Mouse (Mus musculus) adrenal gland (tissue): ENCODE measurements at regions not wholly inside any gene's neighbourhood (a gene's known extent, or its start where the extent isn't known, plus 50 kb on each side); places are given as distances from the start of the nearest gene placed in this dataset.

Source experiments
- intact Hi-C: fragments of 180-260 bp; cut with DNase I; formaldehyde crosslinking; loops from one replicate; pipeline ENCODE4 v1.15.1; 2025

DNA sequence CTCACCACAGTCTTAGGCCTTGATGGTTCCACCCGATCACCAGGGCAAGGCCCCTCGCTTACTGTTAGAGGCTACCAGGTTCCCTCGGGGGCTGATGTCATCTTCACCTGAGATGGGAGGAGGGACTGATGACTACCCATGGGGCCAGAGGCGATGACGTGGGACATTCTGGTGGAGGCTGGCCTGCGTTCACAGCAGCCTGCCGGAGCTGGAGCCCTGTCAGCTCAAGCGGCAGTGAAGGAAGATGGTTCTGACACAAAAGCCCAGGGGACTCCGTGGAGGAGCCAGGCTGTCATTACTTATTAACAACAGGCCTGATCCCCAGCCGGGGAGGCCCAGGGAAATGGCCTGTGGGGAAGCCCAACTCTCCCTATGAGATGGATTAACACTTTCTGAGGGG, 121.3 kb upstream of the Atp6ap2 start:
- intact Hi-C loops: no loop called here

GRCm38 (mm10) chrX:12466897-12467296, 120.7 kb upstream of the Atp6ap2 start:
- intact Hi-C loops: no loop called here

GRCm38 (mm10) chrX:12467528-12468179, 119.9 kb upstream of the Atp6ap2 start:
- intact Hi-C loops: no loop called here

DNA sequence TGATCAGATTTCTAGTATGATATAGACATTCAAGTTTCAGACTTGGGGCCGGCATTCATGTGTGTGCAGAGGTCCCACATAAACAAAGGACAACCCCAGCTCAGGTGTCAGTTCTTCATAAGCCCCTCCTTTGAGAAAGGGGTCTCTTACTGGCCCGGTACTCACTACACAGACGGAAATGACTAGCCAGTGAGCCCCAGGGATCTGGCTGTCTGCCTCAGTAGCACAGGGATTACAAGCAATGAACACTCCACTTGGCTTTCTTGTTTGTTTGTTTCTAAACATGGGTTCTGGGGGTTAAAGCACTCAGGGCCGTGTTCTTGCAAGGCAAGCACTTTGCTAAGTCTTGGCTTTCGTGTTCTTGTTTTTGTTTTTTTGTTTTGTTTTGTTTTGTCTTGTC, 115.3 kb upstream of the Atp6ap2 start:
- intact Hi-C loops: no loop called here

DNA sequence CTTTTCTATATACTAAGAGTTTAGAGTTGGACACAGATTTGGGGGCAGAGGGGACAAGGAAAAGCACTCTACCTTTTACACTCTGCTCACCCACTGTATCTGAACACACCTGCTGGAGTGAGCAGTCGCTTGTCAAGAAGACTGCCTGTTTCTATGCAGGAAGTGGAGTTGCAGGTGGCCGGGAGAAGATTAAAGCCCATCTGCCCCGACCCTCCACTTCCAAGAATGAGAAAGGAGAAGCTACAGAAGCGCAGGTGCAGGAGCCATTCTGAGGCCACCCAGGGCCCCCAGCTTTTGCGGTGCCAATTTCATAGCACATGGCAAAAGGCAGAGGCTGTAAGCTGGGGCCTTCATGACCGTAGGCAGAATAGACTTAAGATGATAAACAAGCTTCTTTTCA, 108.4 kb upstream of the Atp6ap2 start:
- intact Hi-C loops: no loop called here

DNA sequence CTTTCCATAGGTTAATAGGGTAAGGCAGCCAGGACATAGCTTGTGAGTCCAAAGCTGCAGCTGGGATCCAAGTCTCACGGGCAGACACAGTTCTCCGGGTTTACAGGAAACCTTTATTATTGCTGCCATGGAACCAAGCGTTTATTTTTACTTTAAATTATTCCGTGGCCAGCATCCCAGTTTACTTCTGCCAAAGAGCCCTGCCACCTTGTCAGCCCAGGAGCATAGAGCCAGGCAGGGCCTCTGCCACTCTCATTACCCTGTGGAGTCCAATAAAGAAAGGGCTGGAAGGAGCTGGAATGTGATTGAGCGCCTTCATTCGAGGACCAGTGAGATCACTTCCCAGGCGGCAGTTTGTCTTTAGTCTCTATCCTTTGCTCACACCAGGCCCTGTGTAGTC, 96.6 kb upstream of the Atp6ap2 start:
- intact Hi-C loops: no loop called here

GRCm38 (mm10) chrX:12493216-12493615, 94.4 kb upstream of the Atp6ap2 start:
- intact Hi-C loops: no loop called here

DNA sequence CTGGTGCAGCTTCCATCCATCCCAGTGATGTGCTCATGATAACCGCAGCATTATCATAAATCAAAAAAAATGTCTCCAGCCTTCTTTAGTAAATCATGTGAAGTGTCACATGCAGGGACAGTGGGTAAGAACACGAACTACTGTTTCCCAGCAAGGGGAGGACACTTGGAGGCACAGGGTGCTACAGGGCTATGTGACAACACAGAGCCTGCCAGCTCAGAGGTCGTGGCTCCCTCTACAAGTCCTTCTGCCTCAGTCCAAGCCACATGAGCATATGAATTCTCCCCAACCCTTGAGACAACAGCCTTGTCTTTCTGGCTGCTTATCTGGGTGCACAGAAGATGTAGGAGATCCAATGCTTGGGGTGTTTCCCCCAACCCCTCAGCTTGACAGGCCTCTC, 93.7 kb upstream of the Atp6ap2 start:
- intact Hi-C loops: no loop called here

- intact Hi-C loops: no loop called here
Observed at GRCm38 (mm10) chrX:12494535-12494934, 93.1 kb upstream of the Atp6ap2 start.

DNA sequence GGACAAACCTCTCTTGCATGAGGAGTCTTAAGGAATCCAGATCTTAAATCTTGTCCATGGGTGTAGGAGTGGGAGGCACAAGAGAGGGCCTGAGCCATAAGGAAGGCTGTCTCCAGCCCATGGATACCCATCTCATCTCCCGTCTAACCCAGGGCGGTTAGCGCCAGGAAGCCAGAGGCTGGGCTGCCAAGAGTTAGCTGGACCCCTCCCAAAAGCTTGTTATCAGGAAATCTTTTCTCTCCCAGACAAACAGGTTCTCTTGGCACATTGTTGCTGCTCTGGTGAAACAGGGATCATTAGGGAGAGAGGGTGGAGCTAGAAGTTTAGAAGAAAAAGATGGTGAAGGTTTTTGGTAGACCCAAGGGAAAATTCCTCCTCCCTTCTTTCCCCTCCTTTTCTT, 87.0 kb upstream of the Atp6ap2 start:
- intact Hi-C loops: no loop called here

- intact Hi-C loops: no loop called here
Observed at GRCm38 (mm10) chrX:12502364-12502763, 85.2 kb upstream of the Atp6ap2 start.

- intact Hi-C loops: no loop called here
Observed at GRCm38 (mm10) chrX:12503581-12503980, 84.0 kb upstream of the Atp6ap2 start.

DNA sequence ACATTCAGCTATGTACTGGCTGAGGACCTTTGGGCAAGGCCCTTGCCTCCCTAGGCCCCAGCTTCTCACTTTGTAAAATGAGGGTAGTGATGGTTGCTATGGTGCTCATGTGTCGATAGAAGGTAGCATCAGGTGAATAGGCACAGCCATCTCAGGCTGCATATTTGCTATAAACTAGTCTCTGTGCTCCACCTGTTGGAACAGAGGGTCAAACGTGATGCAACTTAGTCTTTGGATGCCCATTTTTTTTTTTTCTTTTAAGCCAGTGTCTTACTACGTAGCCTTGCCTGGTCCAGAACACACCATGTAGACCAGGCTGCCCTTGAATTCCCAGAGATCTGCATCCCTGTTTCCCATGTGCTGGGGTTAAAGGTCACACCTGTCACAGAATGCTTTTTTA, 76.5 kb upstream of the Atp6ap2 start:
- intact Hi-C loops: no loop called here

DNA sequence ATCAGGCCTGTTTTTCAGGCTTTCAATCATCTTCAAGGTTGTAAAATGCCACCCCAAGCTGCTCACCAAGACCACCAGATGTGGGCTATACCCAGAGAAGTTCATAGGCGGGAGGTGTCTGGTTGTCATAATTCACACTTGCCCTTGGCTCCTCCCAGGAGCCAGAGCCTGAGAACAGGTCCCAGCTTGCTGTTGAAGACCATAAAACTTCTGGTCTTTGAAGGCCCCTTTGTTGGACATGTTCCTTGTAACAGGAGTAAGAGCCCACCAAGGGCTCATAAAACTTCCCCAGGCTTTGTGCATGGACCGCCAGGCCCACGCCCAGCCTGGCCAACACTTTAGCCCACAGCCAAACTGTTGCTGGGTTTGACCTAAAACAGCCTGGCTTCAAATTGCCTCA, 62.6 kb upstream of the Atp6ap2 start:
- intact Hi-C loops: no loop called here

DNA sequence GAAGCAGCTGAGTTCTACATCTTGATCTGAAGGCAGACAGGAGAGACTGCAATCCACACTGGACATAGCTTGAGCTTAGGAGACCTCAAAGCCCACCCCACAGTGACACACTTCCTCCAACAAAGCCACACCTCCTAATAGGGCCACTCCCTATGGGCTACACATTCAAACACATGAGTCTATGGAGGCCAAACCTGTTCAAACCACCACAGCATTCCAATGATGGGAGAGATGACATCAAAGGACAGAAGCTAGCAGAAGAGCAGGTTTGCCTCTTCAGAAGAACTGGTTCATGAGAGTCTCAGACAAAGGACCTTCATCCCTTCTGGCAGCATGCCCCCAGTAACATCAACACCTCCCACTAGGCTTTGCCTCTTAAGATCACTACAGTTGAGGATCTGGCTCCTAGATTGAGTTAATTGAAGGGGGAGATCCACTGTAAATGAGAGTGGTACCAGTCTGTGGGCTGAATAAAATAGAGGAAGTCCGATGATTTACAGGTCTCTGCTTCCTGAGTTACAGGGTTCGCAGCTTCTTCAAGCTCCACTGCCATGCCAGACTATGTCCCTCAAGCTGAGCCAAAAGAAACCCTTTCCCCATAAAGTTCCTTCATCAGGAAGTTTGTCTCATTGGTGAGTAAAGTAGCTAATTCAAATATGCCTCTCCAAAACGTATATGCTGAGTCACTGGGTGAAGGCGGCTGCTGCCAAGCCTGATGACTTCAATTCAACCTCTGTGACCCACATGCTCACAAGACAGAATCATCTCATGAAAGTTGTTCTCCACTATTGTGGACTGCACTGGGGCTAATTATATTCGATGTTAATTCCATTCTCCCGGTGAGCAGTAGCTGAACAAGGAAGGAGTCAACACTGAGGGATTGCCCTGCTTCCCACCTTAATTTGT, 56.9 kb upstream of the Atp6ap2 start:
- intact Hi-C loops: no loop called here
